Mouse (Mus musculus) lung, adult 2 months (tissue): ENCODE results near the gene Ftsj1.

Experiments
- CTCF ChIP-seq: fragments of 200-500 bp; IDR thresholded peaks from 2 replicates; pipeline ENCODE4 v1.5.1; 2011; ENCODE audit warnings: mild to moderate bottlenecking, low read length, control low read depth; ENCODE audit not compliant: insufficient read depth
- POLR2A ChIP-seq: fragments of 200-500 bp; IDR thresholded peaks from 2 replicates; pipeline ENCODE4 v1.6.1; 2011; ENCODE audit warnings: low read depth, mild to moderate bottlenecking, control low read depth, low read length, borderline replicate concordance; ENCODE audit errors: extremely low read depth

DNA sequence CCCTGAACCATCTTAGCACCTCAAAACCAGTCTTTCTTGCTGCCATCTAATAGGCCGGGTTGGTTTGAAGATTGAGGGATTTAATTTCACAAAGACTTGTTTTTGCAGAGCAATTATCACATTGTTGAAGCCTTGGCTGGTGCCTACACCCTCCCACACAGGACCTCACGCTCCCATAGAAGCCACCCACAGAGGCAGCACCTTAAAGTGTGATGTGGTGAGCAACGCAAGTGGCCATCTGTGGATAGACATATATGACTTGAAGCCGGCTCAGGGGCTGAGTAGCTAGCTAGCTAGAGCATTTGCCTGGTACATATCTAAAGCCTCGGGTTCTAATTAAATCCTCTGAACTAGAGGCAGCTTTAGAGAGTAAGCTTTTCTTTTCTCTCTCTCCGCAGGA, 34.8 kb downstream of the Ftsj1 start:
- no peak for TF ChIP-seq CTCF
- no peak for TF ChIP-seq POLR2A
